15 mouse cellular contexts compared by ENCODE assay signal in genomic region chr9:96135461-96135860, GRCm38 (mm10). TPM values are rescaled to one million over a fixed set of nuclear protein-coding genes. Genes with fewer than 3 reads are reported as not detected.
DNase-seq lines count a peak whose midpoint lies in the region; TF ChIP-seq lines count a peak whose summit lies in the region.
"Had no signal": no experiment of that assay in that cellular context is flagged by ENCODE, and none has a peak within 500 bp of the region (broad histone marks: within the 10 kb centered on the region; RNA-seq: fewer than 3 reads in every experiment).

No protein-coding gene starts in this region.

- H3K27ac ChIP-seq in gastrocnemius, adult 2 months, result peak overlapping the region; percentile 75
- H3K27ac ChIP-seq: forebrain, embryonic 12.5 days; hindbrain, embryonic 12.5 days; kidney, postnatal 0 days; limb, embryonic 13.5 days; midbrain, embryonic 13.5 days had no signal

- intact Hi-C loops in gastrocnemius, adult 2 months (cut with DNase I), result no loop called here

- H3K4me3 ChIP-seq in gastrocnemius, adult 2 months, result no peak overlapping the region
- H3K4me3 ChIP-seq: forebrain, embryonic 12.5 days; hindbrain, embryonic 12.5 days; limb, embryonic 13.5 days; midbrain, embryonic 13.5 days had no signal

- TF ChIP-seq CTCF in gastrocnemius, adult 2 months (IDR thresholded peaks at IDR 0.05), result no peak

- DNase-seq in gastrocnemius, adult 2 months, result no peak
- DNase-seq in gastrocnemius, postnatal 10 days, result no peak
- DNase-seq in layer of hippocampus, adult 9-11 months, result peak; percentile 9
- DNase-seq in layer of hippocampus, adult 9-10 months (ENCODE audit: low spot score), result no peak
- DNase-seq in brain, adult 2 months (ENCODE audit: low read depth, low spot score), result peak; percentile 21
- peak; percentile 55 for DNase-seq in thymus, postnatal 0 days (ENCODE audit: low spot score)
- DNase-seq in cerebellum, postnatal 4 days (ENCODE audit: low spot score in 2 of 2), result no peak
- no peak for DNase-seq in ovary, adult 18-20 months (ENCODE audit: low spot score)
- DNase-seq: cerebellum, adult 11 months; liver, postnatal 0 days had no signal

RNA-seq across cellular contexts. Expression of gene Gk5, which starts 16.3 kb away (rescaled TPM):
- total RNA-seq in gastrocnemius, adult 2 months (2021), result 1 to 10 TPM; 1.5 TPM
- total RNA-seq in gastrocnemius, postnatal 10 days (2021), result 1 to 10 TPM; 3.6 to 6.5 TPM
- polyA plus RNA-seq in thymus, postnatal 0 days (2015; fragmentation: Nextera tagmentation; extraction: Ambion mirVana), result 5.7 and 8.0 TPM in 2 replicates

Comparison
In these comparisons a context has a peak if more than half of its experiments do, and no peak if none do; other contexts are left out.
1. DNase-seq: peak in layer of hippocampus, adult 9-11 months (single experiment), brain, adult 2 months (single experiment) and thymus, postnatal 0 days (single experiment); none in gastrocnemius, adult 2 months (single experiment), gastrocnemius, postnatal 10 days (single experiment), layer of hippocampus, adult 9-10 months (single experiment), cerebellum, postnatal 4 days (0 of 2) and ovary, adult 18-20 months (single experiment).